Mouse (Mus musculus) MEL (cell line): Measurements from ENCODE around the gene Timm29. TPM values are rescaled to one million over a fixed set of nuclear protein-coding genes. Genes with fewer than 3 reads are reported as not detected.
"Not testable (repeated sequence)": the region's sequence is repeated elsewhere in the genome, so short reads cannot be mapped to it uniquely, and the experiment has no call there.

ENCODE experiments used
- DNase-seq: peaks from one replicate; pipeline ENCODE4 v3.0.0; 2011; ENCODE audit warnings: low read depth, low spot score
- H3K27ac ChIP-seq: 2 replicates; pipeline ENCODE4 v1.5.1; 2012; ENCODE audit warnings: low read depth, mild to moderate bottlenecking, control low read depth, low read length, moderate library complexity; ENCODE audit not compliant: control insufficient read depth
- H3K27me3 ChIP-seq, 2 experiments: fragments of 150-350 bp in 1 of 2; sonication (generic) in 1 of 2; 2 replicates each; pipeline ENCODE4 v1.6.1; 2012; ENCODE audit warnings: low read length in 2 of 2, mild to moderate bottlenecking in 2 of 2, improper control_type of control experiment in 1 of 2, moderate library complexity in 1 of 2; ENCODE audit not compliant: insufficient read depth in 2 of 2, control insufficient read depth in 1 of 2
- H3K36me3 ChIP-seq, 2 experiments: 2 replicates each; pipeline ENCODE4 v1.6.1; 2012 to 2014; ENCODE audit warnings: low read length in 2 of 2, improper control_type of control experiment in 1 of 2, inconsistent platforms in 1 of 2, mild to moderate bottlenecking in 1 of 2; ENCODE audit not compliant: insufficient read depth in 2 of 2, control insufficient read depth in 1 of 2
- H3K4me1 ChIP-seq, 2 experiments: fragments of 150-350 bp in 1 of 2; sonication (generic) in 1 of 2; 2 replicates each; pipeline ENCODE4 v1.6.1; 2012; ENCODE audit warnings: low read length in 2 of 2, improper control_type of control experiment in 1 of 2, mild to moderate bottlenecking in 1 of 2; ENCODE audit not compliant: insufficient read depth in 2 of 2, control insufficient read depth in 1 of 2
- H3K4me3 ChIP-seq, 2 experiments: fragments of 150-350 bp in 1 of 2; sonication (generic) in 1 of 2; 2 replicates each; pipeline ENCODE4 v1.5.1; 2012; ENCODE audit warnings: low read depth in 2 of 2, low read length in 2 of 2, mild to moderate bottlenecking in 2 of 2, moderate library complexity in 2 of 2, control low read depth in 1 of 2, improper control_type of control experiment in 1 of 2; ENCODE audit not compliant: control insufficient read depth in 1 of 2, insufficient read depth in 1 of 2
- H3K79me2 ChIP-seq: 2 replicates; pipeline ENCODE4 v1.6.1; 2012; ENCODE audit warnings: mild to moderate bottlenecking, low read length, moderate library complexity; ENCODE audit not compliant: control insufficient read depth, poor library complexity, insufficient read depth
- H3K9ac ChIP-seq: 2 replicates; pipeline ENCODE4 v1.6.1; 2012; ENCODE audit warnings: low read depth, mild to moderate bottlenecking, control low read depth, low read length, moderate library complexity; ENCODE audit not compliant: control insufficient read depth, poor library complexity, severe bottlenecking
- H3K9me3 ChIP-seq: fragments of 150-350 bp; sonication (generic); replicated peaks from 2 replicates; pipeline ENCODE4 v1.6.1; 2012; ENCODE audit warnings: mild to moderate bottlenecking, low read length, improper control_type of control experiment, moderate library complexity; ENCODE audit not compliant: insufficient read depth
- CTCF ChIP-seq, 3 experiments: IDR thresholded peaks in 2 of 3; conservative IDR thresholded peaks in 1 of 3; 2 replicates each; pipeline ENCODE4 v1.5.1; 2011 to 2012; ENCODE audit warnings: low read length in 3 of 3, low read depth in 2 of 3, mild to moderate bottlenecking in 2 of 3, improper control_type of control experiment in 1 of 3, inconsistent platforms in 1 of 3, mixed read lengths in 1 of 3, moderate library complexity in 1 of 3; ENCODE audit not compliant: control insufficient read depth in 1 of 3, insufficient read depth in 1 of 3, poor library complexity in 1 of 3, severe bottlenecking in 1 of 3
- GABPA ChIP-seq: IDR thresholded peaks from 2 replicates; pipeline ENCODE4 v1.6.1; 2012; ENCODE audit warnings: low read depth, mild to moderate bottlenecking, inconsistent platforms, low read length, improper control_type of control experiment, moderate library complexity
- HCFC1 ChIP-seq: IDR thresholded peaks from 2 replicates; pipeline ENCODE4 v1.6.1; 2012; ENCODE audit warnings: low read depth, mild to moderate bottlenecking, inconsistent platforms, low read length, improper control_type of control experiment, moderate library complexity
- MAZ ChIP-seq: IDR thresholded peaks from 2 replicates; pipeline ENCODE4 v1.6.1; 2012; ENCODE audit warnings: low read depth, mild to moderate bottlenecking, inconsistent platforms, low read length, improper control_type of control experiment
- POLR2A ChIP-seq, 2 experiments: IDR thresholded peaks; 2 replicates each; pipeline ENCODE4 v1.6.1; 2011 to 2012; ENCODE audit warnings: low read length in 2 of 2, mild to moderate bottlenecking in 2 of 2, control low read depth in 1 of 2, improper control_type of control experiment in 1 of 2, low read depth in 1 of 2, moderate library complexity in 1 of 2; ENCODE audit not compliant: control insufficient read depth in 1 of 2, insufficient read depth in 1 of 2, poor library complexity in 1 of 2
- POLR2AphosphoS5 ChIP-seq: IDR thresholded peaks from 2 replicates; pipeline ENCODE4 v1.6.1; 2012; ENCODE audit warnings: low read depth, borderline replicate concordance, mild to moderate bottlenecking, inconsistent platforms, low read length, moderate library complexity, mixed read lengths
- RAD21 ChIP-seq: IDR thresholded peaks from 2 replicates; pipeline ENCODE4 v1.6.1; 2011; ENCODE audit warnings: mild to moderate bottlenecking, low read depth, low read length, improper control_type of control experiment
- RCOR1 ChIP-seq: IDR thresholded peaks from 2 replicates; pipeline ENCODE4 v1.6.1; 2012; ENCODE audit warnings: low read depth, mild to moderate bottlenecking, inconsistent platforms, low read length, improper control_type of control experiment
- SMC3 ChIP-seq: IDR thresholded peaks from 2 replicates; pipeline ENCODE4 v1.6.1; 2011; ENCODE audit warnings: low read depth, low read length, improper control_type of control experiment
- USF1 ChIP-seq: IDR thresholded peaks from 2 replicates; pipeline ENCODE4 v1.6.1; 2014; ENCODE audit warnings: low read depth, mild to moderate bottlenecking, inconsistent platforms, low read length, improper control_type of control experiment, moderate library complexity
- ZC3H11A ChIP-seq: IDR thresholded peaks from 2 replicates; pipeline ENCODE4 v1.6.1; 2012; ENCODE audit warnings: low read depth, mild to moderate bottlenecking, inconsistent platforms, low read length, improper control_type of control experiment
- ZMIZ1 ChIP-seq: IDR thresholded peaks from 2 replicates; pipeline ENCODE4 v1.6.1; 2012; ENCODE audit warnings: low read depth, mild to moderate bottlenecking, inconsistent platforms, low read length, improper control_type of control experiment, moderate library complexity
- polyA plus RNA-seq, 2 experiments: library from polyadenylated mRNA; stranded (reverse) in 1 of 2; unstranded in 1 of 2; fragments of >175 nt in 1 of 2; fragments of >200 nt in 1 of 2; gene quantifications; 2 replicates each; pipeline versions ENCODE4 v1.2.1 to v1.2.4; 2012; ENCODE audit warnings: low replicate concordance in 2 of 2, low read depth in 1 of 2; ENCODE audit not compliant: insufficient read length in 2 of 2, insufficient read depth in 1 of 2, missing spikeins in 1 of 2
- total RNA-seq: library from RNA; depleted of rRNA; stranded (reverse); fragments of 300-350 nt; gene quantifications from 2 replicates; pipeline ENCODE4 v1.2.3, GENCODE M21; 2012

Gene Timm29
- total and polyA plus RNA-seq, 3 experiments = 45.8 to 163 (median 87.9) TPM

DNA sequence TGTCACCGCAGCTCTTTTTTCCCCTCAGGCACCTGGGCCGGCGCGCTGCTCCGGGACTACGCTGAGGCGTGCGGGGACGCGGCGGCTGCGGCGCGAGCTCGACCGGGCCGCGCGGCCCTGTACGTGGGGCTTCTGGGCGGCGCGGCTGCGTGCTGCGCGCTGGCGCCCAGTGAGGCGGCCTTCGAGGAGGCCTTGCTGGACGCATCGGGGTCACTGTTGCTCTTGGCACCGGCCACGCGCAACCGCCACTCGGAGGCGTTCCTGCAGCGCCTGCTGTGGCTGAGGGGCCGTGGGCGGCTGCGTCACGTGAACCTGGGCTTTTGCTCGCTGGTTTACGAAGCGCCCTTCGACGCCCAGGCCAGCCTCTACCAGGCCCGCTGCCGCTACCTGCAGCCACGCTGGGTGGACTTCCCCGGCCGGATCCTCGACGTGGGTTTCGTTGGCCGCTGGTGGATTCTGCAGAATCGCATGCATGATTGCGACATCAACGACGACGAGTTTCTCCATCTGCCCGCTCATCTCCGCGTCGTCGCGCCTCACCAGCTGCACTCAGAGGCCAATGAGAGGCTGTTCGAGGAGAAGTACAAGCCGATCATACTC, 700 bp downstream of the Timm29 start:
- H3K4me1 ChIP-seq = peaks cover 3 to 22% of the 10 kb centered on the region in 2 experiments; a peak in 3 of 4 replicates
- H3K27ac ChIP-seq = peak overlapping the region; percentile 66
- H3K27me3 ChIP-seq = no peaks in the 10 kb centered on the region
- peaks cover 28% of the 10 kb centered on the region for H3K79me2 ChIP-seq
- H3K9ac ChIP-seq = peak overlapping the region; percentile 72
- H3K4me3 ChIP-seq = peak overlapping the region; percentile 52 to 65
- DNase-seq = peak; percentile 81
- H3K9me3 ChIP-seq = no peaks in the 10 kb centered on the region
- H3K36me3 ChIP-seq = peaks cover 9 to 20% of the 10 kb centered on the region in 2 experiments
- TF ChIP-seq ZMIZ1 = no peak
- no peak for TF ChIP-seq SMC3
- TF ChIP-seq HCFC1 = no peak
- TF ChIP-seq RCOR1 = no peak
- TF ChIP-seq RAD21 = no peak
- 0 out of 2 replicates have a peak, but pooled peaks have one; percentile 84 for TF ChIP-seq POLR2AphosphoS5
- TF ChIP-seq POLR2A (IDR thresholded peaks at IDR 0.05; ENCODE audit: control insufficient read depth in 1 of 2, insufficient read depth in 1 of 2, low read depth in 1 of 2, low read length in 2 of 2, poor library complexity in 1 of 2) = no peak
- TF ChIP-seq, all 39 proteins: peak for 1

DNA sequence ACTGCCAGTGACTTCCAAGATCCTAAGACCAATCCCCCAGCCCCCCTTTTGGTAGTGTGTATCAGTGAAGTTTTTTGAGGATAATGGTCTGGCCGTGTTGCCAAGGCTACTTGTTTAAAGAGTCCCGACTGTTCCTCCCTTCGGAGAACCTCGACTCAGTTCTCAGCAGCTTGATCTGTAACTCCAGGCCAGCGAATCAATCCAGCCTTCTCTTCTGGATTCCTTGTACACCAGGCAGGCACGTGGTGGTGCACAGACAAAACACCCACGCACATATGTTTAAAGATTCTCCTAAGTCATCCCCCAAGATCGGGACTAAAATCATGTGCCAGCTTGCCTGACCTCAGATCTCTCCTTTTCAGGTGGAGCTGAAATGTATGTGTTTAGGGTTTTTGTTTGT, 1.8 kb downstream of the Timm29 start:
- not testable (repeated sequence) for DNase-seq, H3K9me3 ChIP-seq, H3K27ac ChIP-seq, H3K27me3 ChIP-seq
- H3K9ac ChIP-seq = peak overlapping the region; percentile 72
- H3K79me2 ChIP-seq = peaks cover 28% of the 10 kb centered on the region
- 0 out of 4 replicates have a peak, but pooled peaks of 1 of the 2 experiments have one; percentile 34 for TF ChIP-seq POLR2A (IDR thresholded peaks at IDR 0.05; ENCODE audit: control insufficient read depth in 1 of 2, insufficient read depth in 1 of 2, low read depth in 1 of 2, low read length in 2 of 2, poor library complexity in 1 of 2)
- peaks cover 9 to 20% of the 10 kb centered on the region in 2 experiments for H3K36me3 ChIP-seq
- peak overlapping the region; percentile 52 to 65 for H3K4me3 ChIP-seq
- peaks cover 3 to 22% of the 10 kb centered on the region in 2 experiments; a peak in 3 of 4 replicates for H3K4me1 ChIP-seq

- DNase-seq = no peak
- peaks cover 9 to 20% of the 10 kb centered on the region in 2 experiments for H3K36me3 ChIP-seq
- TF ChIP-seq MAZ (no peak), ZC3H11A (no peak), GABPA (no peak), CTCF (IDR thresholded peaks at IDR 0.05 in 2 of 3, conservative IDR thresholded peaks at IDR 0.05 in 1 of 3; ENCODE audit: control insufficient read depth in 1 of 3, insufficient read depth in 1 of 3, low read depth in 2 of 3, low read length in 3 of 3, poor library complexity in 1 of 3, severe bottlenecking in 1 of 3) (no peak), USF1 (no peak)
- H3K4me3 ChIP-seq = peak overlapping the region in 1 of 2 experiments; percentile 65; a peak in 1 of 4 replicates
- H3K27ac ChIP-seq = no peak overlapping the region
- peak overlapping the region; percentile 1 for H3K9ac ChIP-seq
- H3K79me2 ChIP-seq = peaks cover 28% of the 10 kb centered on the region
- no peaks in the 10 kb centered on the region for H3K9me3 ChIP-seq
- H3K27me3 ChIP-seq = no peaks in the 10 kb centered on the region
- peaks cover 3 to 22% of the 10 kb centered on the region in 2 experiments; a peak in 3 of 4 replicates for H3K4me1 ChIP-seq
These were observed 2.3 kb downstream of the Timm29 start for GRCm38 (mm10) chr9:21594838-21595237.
